Mouse (Mus musculus): ENCODE measurements at regions not wholly inside any gene's neighbourhood (a gene's known extent, or its start where the extent isn't known, plus 50 kb on each side); places are given as distances from the start of the nearest gene placed in this dataset.

DNA sequence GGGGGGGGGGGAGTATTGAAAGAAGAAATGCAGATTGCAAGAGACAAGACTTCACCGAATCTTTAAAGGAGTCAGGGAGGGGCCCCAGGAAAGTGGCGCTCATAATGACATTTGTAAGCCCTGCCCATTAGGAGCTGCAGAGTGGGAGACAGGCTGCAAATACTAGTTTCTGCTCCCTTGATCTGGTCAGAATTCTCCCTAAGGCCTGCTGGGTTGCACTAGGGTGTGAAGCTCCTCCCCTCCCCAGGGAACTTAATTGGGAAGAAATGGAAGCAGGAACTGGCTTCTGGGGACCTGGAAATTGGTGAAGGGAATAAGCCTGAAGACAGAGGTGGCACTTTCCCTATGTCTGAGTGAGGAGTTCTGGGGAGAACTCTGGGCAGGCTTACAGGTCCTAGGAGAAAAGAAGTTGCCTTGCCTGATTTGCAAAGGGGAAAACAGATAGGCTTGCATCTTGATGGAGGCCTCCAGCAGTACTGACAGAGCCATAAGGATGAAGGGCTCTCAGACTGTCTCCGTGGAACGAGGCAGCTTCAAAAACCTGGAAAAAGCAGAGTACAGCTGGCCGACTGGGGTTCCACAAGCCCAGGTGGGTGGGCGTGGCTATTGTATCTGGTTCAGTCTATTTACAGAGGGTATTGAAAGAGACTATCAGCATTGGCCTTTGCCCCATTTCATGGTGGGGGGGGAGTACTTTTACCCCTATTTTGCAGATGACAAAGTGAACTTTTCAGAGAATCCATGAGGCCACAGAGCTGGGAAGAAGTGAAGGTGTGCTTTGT lies 125.7 kb downstream of the Plpp3 start:
- no peak for DNase-seq (ENCODE audit: low spot score in 2 of 2)

DNA sequence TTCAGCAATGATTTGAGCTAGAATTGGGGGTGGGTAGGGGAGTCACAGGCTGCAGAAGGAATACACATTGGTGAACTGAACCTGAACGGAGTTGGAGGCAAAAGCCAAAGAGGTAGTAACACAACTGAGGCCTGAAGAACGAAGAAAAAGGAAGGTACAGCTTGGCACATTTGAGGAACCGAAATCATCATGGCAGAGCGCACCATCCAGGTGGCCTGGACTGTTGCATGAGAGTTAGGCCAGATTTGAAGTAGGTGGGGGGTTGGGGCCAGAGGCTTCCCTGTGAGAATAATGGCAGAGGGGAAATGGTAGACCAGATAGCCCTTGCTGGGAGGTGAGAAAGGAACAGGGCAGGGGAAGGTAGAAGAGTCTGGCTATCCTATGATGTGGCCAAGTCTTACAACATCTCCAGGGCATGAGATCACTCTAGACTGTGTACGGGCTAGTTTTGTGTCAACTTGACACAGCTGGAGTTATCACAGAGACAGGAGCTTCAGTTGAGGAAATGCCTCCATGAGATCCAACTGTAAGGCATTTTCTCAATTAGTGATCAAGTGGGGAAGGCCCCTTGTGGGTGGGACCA lies 128.4 kb downstream of the Plpp3 start:
- no peak for DNase-seq (ENCODE audit: low spot score in 2 of 2)

DNA sequence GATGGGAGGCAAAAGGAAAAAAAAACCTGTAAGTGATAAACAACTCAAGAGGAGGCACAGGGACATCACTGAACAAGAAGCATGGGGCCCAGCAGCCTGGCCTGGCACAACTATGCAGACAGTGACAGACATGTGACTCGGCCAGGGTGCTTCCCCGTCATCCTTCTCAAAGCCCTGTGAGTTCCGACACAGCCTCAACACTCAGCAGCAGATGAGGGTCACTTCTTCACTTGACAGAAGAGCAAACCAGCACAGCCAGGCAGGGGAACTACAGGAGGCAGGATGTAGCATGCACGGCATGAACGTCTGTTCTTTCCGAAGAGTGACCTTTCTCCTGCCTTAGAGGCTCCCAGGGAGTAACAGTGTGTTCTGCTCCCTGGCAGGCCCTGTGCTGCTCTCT lies 129.2 kb downstream of the Plpp3 start:
- no peak for DNase-seq (ENCODE audit: low spot score in 2 of 2)

DNA sequence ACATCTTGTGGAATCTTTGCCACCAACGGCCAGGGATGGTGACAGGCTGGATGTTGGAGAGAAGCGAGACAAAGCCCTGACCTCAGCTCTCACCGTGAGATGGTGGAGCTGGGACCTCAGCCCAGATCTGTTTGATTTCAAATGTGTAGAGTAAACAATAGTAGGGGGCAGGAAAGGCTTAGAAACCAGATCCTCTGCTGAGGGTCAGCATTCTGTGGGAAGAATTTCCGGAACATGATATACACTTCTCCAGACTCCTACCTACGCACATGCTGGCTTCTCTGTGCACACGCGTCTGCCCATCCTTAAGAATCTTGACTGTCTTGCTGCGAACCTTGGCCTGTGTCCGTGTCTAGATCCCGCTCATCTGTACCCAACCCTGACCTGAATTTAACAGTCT lies 129.7 kb downstream of the Plpp3 start:
- DNase-seq (ENCODE audit: low spot score in 2 of 2), result no peak

- DNase-seq (ENCODE audit: low spot score in 2 of 2), result no peak
Measured at GRCm38 (mm10) chr4:105287419-105287818, 130.3 kb downstream of the Plpp3 start.

DNA sequence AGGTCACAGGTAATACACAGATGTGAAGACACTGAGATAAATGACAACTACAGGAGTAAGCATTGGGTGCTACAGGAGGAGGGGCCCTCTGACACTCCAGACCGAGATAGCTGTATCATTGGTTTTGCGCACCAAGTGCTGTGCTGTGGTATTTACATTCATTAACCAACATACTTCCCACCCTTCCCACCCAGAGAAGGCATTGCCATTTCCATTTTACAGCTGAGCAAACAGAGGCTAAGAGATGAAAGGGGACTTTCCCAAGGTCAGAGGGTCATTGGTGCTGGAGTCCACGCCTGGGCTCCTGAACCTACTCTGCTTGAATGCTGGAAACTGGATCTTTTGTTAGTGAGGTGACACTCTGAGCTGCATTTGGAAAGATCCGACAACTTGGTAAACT lies 132.5 kb downstream of the Plpp3 start:
- no peak for DNase-seq (ENCODE audit: low spot score in 2 of 2)

DNA sequence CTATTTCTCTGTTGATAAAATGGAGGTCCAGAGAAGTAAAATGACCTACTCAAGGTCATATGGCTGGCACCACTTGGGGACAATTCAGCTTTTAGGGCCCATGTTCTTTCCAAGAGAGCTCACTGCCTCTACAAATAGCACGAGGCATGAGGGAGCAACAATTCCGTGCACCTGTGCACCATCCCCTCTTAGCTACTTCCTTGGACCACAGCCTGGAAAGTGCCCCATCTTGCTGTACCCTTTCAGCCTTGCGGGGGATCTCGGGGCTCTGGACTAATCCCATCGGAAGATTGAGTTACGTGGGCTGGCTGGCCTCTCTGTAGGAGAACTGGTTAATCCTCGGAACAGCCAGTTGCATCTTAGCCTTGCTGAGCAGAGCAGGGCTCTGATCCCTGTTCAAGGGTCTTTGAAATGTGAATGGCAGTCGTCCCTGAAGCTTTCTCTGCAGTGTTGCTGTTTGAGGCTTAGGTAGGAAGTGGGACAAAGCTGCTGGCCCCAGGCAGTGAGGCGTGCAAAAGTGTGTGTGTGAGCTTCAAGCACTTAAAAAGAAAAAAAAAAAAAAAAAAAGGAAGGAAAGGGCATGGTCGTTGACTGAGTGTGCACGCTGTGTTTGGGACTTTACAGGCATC lies 133.8 kb downstream of the Plpp3 start:
- DNase-seq (ENCODE audit: low spot score in 2 of 2), result no peak

DNA sequence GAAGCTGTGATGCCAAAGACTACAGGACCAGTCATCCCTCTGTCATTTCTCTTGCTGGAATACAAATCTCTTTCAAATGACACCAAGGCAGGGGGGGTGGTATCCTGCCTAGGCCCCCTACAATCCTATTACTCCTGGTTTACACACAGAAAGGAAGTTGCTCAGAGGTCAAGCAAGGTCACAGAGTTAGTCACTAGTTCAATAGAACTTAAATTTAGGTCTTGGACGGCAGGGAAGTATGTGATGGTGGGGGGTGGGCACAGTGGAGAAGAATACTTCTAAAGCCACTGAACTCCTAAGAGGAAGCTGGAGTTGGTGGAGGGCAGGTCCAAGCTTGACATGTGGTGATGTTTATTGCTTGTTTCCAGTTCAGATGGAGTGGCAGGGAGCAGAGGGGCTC lies 134.4 kb downstream of the Plpp3 start:
- DNase-seq (ENCODE audit: low spot score in 2 of 2), result no peak

- no peak for DNase-seq (ENCODE audit: low spot score in 2 of 2)
Measured at GRCm38 (mm10) chr4:105299358-105299757, 142.2 kb downstream of the Plpp3 start.

- no peak for DNase-seq (ENCODE audit: low spot score in 2 of 2)
Measured at GRCm38 (mm10) chr4:105301547-105301946, 144.4 kb downstream of the Plpp3 start.

DNA sequence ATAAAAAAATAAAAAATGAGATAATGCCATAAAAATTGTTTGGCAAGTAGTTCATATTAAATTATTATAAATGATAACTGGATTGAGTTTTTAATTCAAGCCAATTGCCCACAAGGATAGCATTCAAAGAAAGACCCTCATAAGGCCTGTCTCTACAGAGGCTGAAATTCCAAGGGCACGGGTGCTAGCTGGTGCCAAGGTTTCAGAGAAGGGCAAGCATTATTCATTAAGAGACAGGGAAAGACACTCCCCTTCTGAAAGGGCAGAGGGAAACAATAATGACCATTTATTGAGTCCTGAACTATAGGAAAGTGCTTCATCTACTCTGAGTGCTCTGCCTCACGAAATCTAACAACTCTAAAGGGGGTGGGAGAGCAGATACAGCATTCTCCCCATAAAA lies 147.0 kb downstream of the Plpp3 start:
- no peak for DNase-seq (ENCODE audit: low spot score in 2 of 2)

GRCm38 (mm10) chr4:105305931-105306330 lies 148.8 kb downstream of the Plpp3 start:
- no peak for DNase-seq (ENCODE audit: low spot score in 2 of 2)

- DNase-seq (ENCODE audit: low spot score in 2 of 2), result no peak
Measured at GRCm38 (mm10) chr4:105307356-105307755, 150.2 kb downstream of the Plpp3 start.

DNA sequence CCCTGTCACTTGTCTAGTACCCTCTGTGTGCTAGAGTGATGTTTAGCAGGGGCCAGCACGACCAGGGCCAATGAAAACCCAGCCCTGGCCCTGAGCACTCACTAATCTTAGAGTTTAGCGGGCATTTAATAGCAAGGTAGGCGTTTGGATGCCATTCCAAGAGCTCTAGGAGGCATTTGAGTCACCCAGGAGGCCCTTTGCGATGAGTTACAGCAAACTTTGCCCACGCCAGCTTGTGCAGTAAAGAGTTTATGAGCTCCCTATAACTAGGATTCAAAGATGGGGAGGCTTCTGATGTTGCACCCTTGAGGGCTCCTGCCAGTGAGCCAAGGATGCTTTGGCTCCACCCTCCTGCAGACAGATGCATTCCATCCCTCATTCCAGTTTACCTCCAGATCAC lies 150.8 kb downstream of the Plpp3 start:
- no peak for DNase-seq (ENCODE audit: low spot score in 2 of 2)

GRCm38 (mm10) chr4:105308971-105309488 lies 151.9 kb downstream of the Plpp3 start:
- DNase-seq (ENCODE audit: low spot score in 2 of 2), result no peak

GRCm38 (mm10) chr4:105312643-105313042 lies 155.5 kb downstream of the Plpp3 start:
- DNase-seq (ENCODE audit: low spot score in 2 of 2), result no peak

GRCm38 (mm10) chr4:105313151-105313818 lies 156.1 kb downstream of the Plpp3 start:
- no peak for DNase-seq (ENCODE audit: low spot score in 2 of 2)

GRCm38 (mm10) chr4:105315095-105315494 lies 157.9 kb downstream of the Plpp3 start:
- no peak for DNase-seq (ENCODE audit: low spot score in 2 of 2)

DNA sequence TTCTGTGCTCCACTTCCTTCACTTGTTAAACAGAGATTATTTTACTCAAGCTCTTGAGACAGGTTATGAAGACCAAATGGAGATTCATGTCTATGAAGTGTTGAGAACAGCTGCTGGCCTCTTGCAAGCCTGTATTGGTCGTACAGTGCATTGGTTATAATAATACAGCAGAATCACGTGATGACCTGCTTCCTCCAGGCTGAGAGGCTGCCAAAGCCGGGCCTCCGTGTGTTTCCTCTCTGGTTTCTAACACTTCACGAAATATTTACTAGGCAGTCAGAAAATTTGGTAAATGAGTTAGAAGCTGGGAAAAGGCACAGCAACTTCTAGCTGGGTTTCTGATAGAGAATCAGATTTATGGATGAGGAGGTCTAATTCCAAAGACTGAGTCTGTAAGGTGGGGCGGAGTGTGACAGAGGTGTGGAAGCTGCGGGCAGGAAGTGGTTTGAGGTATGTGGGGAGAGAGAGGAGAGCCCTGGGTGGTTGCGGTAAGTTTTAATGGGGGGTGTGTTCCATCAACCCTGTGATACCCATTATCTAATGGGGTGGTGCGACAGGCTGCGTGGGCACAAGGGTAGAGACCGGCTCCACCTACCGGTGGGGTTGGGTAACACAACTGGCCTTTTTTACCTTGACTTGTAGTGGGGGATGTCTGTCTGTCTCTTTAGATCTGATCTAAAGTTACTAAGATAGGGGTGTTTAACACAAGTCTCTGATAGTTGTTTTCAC lies 159.5 kb downstream of the Plpp3 start:
- peak in 1 of 2 experiments; percentile 8 for DNase-seq (ENCODE audit: low spot score in 2 of 2)

DNA sequence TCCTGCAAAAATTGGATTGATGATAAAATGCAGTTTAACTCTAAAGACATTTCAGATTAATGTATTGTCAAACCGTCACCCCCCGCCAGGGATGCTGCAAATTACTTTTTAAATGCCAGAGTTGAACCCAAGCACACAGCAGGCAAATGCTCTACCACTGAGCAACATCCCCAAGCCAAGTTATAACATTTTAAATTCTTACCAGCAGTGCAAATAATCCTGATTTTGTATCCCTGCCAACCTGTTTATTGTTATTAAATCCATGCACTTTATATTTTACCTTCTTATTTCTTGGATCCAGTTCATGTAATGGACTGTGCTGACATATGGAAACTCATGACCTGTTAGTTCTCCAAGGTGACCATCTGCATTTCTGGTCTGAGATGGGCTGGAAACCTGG lies 161.3 kb downstream of the Plpp3 start:
- no peak for DNase-seq (ENCODE audit: low spot score in 2 of 2)

- DNase-seq (ENCODE audit: low spot score in 2 of 2), result no peak
Measured at GRCm38 (mm10) chr4:105323446-105323845, 166.3 kb downstream of the Plpp3 start.

GRCm38 (mm10) chr4:105326989-105327388 lies 169.8 kb downstream of the Plpp3 start:
- DNase-seq (ENCODE audit: low spot score in 2 of 2), result no peak
